Mouse (Mus musculus): ENCODE results near the gene Tdrd9. TPM values are rescaled to one million over a fixed set of nuclear protein-coding genes. Genes with fewer than 3 reads are reported as not detected.
"Not testable (repeated sequence)": the region's sequence is repeated elsewhere in the genome, so short reads cannot be mapped to it uniquely, and the experiment has no call there.

Gene Tdrd9
- polyA plus RNA-seq, 1 experiment from 2014 or later, result 0.18 TPM

DNA sequence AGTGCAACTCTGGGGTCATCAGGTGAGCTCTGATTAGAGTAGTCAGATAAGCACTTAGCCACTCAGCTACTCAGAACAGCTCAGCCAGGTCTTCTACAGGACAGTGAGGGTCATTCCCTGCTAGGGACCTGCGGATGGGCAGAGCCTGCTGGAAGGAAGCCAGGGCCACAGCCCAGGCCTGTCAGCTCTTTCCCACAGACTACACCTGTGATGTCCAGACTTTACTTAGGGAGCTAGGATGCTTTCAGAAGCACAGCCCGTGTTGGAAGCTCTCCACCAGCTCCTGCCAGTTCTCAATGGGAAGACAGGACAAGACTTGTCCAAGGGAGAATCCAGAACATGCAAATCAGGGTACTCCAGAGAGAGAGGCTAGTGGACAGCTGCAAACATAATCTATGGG lies 37.4 kb upstream of the Tdrd9 start:
- ATAC-seq (ENCODE audit: insufficient read depth), result no peak

DNA sequence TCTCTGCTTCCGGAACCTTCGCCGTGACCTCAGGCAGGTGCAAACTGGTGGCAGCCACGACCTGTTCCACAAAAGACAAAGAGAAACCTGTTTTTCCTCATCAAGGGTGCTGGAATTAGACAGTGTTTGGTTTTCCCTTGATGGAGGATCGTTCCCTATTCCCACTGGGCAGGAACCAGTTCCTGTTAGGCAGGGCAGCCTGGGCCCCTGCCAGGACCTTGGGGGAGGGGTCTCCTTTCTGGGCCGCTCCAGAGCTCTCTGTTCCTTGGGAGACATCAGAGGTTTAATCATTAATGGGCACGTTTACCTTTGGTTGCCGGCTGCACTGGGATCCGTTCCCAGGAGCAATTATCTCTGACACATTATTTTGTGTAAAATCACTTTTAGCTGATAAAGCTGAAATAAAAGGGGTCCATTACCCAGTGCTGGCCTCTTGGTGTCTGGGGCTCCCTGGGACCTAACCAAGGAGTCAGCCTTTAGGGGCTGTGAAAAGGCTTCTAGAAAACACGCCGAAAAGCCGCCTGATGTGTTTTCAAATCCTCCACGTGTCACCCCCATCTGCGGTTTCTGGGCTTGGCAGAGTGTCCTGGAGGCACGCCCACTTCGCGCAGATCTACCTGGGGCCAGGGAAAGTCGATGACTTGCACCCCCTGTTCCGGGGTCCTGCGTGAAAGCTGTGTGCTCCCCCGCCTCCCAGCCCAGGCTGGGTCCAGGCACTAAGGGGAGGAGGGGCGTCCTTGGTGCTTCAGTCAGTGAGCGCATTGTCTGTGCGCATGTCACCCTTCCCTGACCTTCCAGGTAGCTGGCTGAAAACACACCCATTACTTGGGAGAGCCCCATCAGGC lies 34.4 kb upstream of the Tdrd9 start:
- Histone ChIP-seq H3K27ac (ENCODE audit: low read depth) (peak overlapping the region; percentile 96), H3K4me3 (ENCODE audit: low read depth, low read length) (no peak overlapping the region), H3K9me3 (ENCODE audit: low read depth, low read length) (no peaks in the 10 kb centered on the region), H3K36me3 (ENCODE audit: insufficient read depth) (no peaks in the 10 kb centered on the region), H3K4me1 (ENCODE audit: insufficient read depth) (peaks cover 46% of the 10 kb centered on the region), H3K27me3 (ENCODE audit: insufficient read depth, low read length) (no peaks in the 10 kb centered on the region), H3K4me2 (peak overlapping the region; percentile 46), H3K9ac (peak overlapping the region; percentile 4; the same call in 1 of the 2 replicates)
- ATAC-seq (ENCODE audit: insufficient read depth) (peak; percentile 84), DNase-seq (peak; percentile 91)
- 25% methylated on average over 24 of the region's 24 CpGs for WGBS
- TF ChIP-seq CTCF (IDR thresholded peaks at IDR 0.05; ENCODE audit: low read depth), result no peak

More for the DNA sequence above, 37.4 kb upstream of the Tdrd9 start:
- Histone ChIP-seq H3K36me3 (ENCODE audit: insufficient read depth) (no peaks in the 10 kb centered on the region), H3K4me3 (ENCODE audit: low read depth, low read length) (no peak overlapping the region), H3K4me1 (ENCODE audit: insufficient read depth) (peaks cover 46% of the 10 kb centered on the region), H3K27ac (ENCODE audit: low read depth) (peak overlapping the region; percentile 44; the same call in 1 of the 2 replicates), H3K4me2 (0 out of 2 replicates have a peak overlapping the region, but pooled peaks have one; percentile 21), H3K9ac (no peak overlapping the region), H3K27me3 (ENCODE audit: insufficient read depth, low read length) (no peaks in the 10 kb centered on the region), H3K9me3 (ENCODE audit: low read depth, low read length) (no peaks in the 10 kb centered on the region)
- WGBS, result 48% methylated on average over 2 of the region's 2 CpGs
- TF ChIP-seq CTCF (IDR thresholded peaks at IDR 0.05; ENCODE audit: low read depth), result no peak
- DNase-seq, result no peak

DNA sequence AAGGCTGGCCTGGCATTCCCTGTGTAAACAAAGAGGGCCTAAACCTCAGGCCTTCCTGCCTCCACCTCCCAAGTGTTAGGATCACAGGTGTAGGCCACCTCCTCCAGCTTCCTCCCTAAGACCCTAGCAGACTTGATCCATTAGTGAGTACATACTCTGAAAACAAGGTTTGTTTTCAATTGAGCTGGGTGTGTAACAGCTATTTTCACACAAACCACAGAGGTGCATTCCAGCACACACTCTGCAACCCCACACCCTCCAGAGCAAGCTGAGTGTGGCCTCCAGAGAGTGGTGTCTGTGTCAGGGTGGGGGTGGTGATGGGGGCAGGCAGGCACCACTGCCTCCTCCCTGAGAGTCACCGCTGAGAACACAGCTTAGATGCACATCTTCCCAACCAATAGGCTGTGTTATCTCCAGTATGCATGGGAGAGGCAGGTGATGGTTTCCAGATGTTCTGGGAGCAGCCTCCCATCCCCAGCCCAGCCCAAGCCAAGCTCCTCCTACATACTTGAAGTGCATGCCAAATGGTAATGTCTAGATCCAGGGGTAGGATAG lies 32.7 kb upstream of the Tdrd9 start:
- Histone ChIP-seq H3K9me3 (ENCODE audit: low read depth, low read length) (no peaks in the 10 kb centered on the region), H3K27ac (ENCODE audit: low read depth) (peak overlapping the region; percentile 96), H3K4me2 (no peak overlapping the region), H3K4me3 (ENCODE audit: low read depth, low read length) (no peak overlapping the region), H3K36me3 (ENCODE audit: insufficient read depth) (no peaks in the 10 kb centered on the region), H3K27me3 (ENCODE audit: insufficient read depth, low read length) (no peaks in the 10 kb centered on the region), H3K9ac (no peak overlapping the region), H3K4me1 (ENCODE audit: insufficient read depth) (peaks cover 33% of the 10 kb centered on the region)
- 13% methylated on average over 1 of the region's 1 CpGs for WGBS
- ATAC-seq (ENCODE audit: insufficient read depth) (peak; percentile 39), DNase-seq (peak; percentile 71)
- no peak for TF ChIP-seq CTCF (IDR thresholded peaks at IDR 0.05; ENCODE audit: low read depth)

DNA sequence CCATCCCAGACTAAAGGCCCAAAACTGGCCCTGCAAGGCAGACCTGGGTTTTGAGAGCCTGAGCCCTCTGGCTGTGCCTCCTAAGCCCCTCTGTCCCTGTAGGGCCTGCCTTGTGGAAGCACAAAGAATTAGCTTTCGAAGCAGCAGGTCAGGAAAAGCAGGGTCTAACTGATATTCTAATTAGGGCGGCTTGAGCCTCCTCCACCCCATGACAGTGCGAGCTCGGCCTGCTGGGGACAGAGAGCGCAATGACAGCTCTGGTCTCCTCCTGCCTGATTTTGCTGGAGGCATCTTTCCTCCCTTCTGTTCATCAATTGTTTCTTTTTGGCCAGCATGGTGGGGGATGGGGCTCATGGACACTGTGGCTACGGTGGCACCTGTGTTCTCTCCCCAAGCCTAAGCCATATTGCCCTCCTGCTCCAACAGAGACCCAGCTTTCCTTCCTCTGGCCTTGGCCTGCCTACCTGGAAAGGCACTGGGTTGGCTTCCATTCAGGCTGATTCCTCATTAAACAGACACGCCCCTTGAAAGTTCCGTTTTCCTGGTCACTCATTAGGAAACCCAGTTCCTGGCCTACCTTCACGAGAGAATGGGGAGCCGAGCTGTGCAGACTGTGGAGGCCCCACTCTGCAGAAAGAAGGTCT lies 27.8 kb upstream of the Tdrd9 start:
- no peak for DNase-seq
- Histone ChIP-seq H3K4me2 (peak overlapping the region; percentile 42), H3K4me1 (ENCODE audit: insufficient read depth) (peaks cover 25% of the 10 kb centered on the region), H3K4me3 (ENCODE audit: low read depth, low read length) (no peak overlapping the region), H3K36me3 (ENCODE audit: insufficient read depth) (no peaks in the 10 kb centered on the region), H3K27me3 (ENCODE audit: insufficient read depth, low read length) (no peaks in the 10 kb centered on the region), H3K9ac (no peak overlapping the region; the same call in 1 of the 2 replicates), H3K9me3 (ENCODE audit: low read depth, low read length) (no peaks in the 10 kb centered on the region), H3K27ac (ENCODE audit: low read depth) (peak overlapping the region; percentile 71)
- TF ChIP-seq CTCF (IDR thresholded peaks at IDR 0.05; ENCODE audit: low read depth), result no peak
- 73% methylated on average over 10 of the region's 10 CpGs for WGBS
- ATAC-seq (ENCODE audit: insufficient read depth), result no peak

DNA sequence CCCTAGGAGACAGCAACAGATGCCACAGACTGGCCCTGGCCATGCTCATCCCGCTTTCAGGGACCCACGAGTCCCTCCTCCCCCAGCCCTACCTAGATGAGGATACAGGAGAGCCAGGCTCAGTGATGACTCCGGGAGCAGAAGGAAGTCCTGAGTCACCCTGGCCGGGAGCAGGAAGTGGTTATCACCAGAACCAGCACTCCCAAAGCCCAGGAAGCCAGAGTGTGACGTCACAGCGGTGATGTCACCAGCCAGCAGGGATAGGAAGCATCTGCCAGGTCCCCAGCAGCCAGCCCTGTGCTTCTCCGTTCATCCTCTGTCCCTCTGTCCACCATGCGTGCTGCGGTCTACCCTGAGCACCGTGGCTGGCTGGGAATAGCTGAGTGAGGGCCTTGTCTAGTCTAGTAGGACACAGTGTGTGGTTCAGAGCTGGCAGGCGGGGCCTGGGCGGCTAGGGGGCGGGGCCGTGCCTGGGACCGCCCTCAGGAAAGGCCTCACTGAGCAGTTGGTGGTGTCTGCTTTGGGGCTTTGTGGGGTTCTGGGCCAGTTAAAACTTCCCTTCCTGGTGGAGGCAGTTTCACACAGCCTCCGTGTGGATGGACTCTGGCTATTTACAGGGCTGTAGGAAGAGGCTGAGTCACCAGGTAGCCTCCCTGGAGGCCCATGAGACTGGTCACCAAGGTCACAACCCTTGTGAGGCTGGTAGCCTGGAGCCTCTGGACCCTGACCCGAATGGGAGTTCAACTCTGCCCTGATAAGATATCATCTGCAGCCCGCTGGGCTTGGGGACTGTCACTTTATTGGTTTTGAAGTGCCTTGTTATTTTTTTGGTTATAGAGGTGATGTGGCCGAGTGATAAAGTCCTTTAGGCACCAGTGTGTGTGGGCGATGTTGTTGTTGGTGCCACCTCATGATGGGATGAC lies 27.0 kb upstream of the Tdrd9 start:
- Histone ChIP-seq H3K4me1 (ENCODE audit: insufficient read depth) (peaks cover 18% of the 10 kb centered on the region), H3K27ac (ENCODE audit: low read depth) (peak overlapping the region; percentile 85), H3K4me2 (peak overlapping the region; percentile 42)
- ATAC-seq (ENCODE audit: insufficient read depth) (peak; percentile 69), DNase-seq (peak; percentile 49)
- H3K9ac ChIP-seq; H3K9me3 ChIP-seq (ENCODE audit: low read depth, low read length); H3K36me3 ChIP-seq (ENCODE audit: insufficient read depth); H3K4me3 ChIP-seq (ENCODE audit: low read depth, low read length); H3K27me3 ChIP-seq (ENCODE audit: insufficient read depth, low read length): not testable (repeated sequence)
- WGBS, result 58% methylated on average over 13 of the region's 20 CpGs

DNA sequence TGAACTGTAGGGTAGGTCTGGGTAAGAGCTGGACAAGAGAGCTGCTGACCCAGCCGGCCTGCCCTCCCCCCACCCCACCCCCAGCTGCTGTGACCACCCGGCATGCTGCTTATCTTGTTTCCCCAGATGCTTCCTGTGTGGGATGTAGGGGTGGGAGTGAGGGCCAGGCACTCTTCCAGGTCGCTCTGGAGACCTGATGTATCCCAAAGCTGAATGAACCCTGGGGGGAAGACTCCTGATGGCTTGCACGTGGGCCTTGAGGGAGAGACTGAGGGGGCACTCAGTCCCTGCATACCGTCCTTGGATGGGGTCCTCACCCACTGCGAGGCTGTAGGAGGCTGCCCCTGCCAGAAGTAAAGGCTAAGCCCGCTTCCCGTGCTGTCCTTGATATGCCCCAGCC lies 26.2 kb upstream of the Tdrd9 start:
- TF ChIP-seq CTCF (IDR thresholded peaks at IDR 0.05; ENCODE audit: low read depth), result no peak
- Histone ChIP-seq H3K27ac (ENCODE audit: low read depth) (peak overlapping the region; percentile 85), H3K36me3 (ENCODE audit: insufficient read depth) (no peaks in the 10 kb centered on the region), H3K4me2 (peak overlapping the region; percentile 39), H3K4me1 (ENCODE audit: insufficient read depth) (peaks cover 18% of the 10 kb centered on the region), H3K9ac (no peak overlapping the region), H3K9me3 (ENCODE audit: low read depth, low read length) (no peaks in the 10 kb centered on the region), H3K27me3 (ENCODE audit: insufficient read depth, low read length) (no peaks in the 10 kb centered on the region), H3K4me3 (ENCODE audit: low read depth, low read length) (no peak overlapping the region)
- peak; percentile 81 for DNase-seq
- ATAC-seq (ENCODE audit: insufficient read depth), result peak; percentile 59
- WGBS, result 13% methylated on average over 8 of the region's 8 CpGs

DNA sequence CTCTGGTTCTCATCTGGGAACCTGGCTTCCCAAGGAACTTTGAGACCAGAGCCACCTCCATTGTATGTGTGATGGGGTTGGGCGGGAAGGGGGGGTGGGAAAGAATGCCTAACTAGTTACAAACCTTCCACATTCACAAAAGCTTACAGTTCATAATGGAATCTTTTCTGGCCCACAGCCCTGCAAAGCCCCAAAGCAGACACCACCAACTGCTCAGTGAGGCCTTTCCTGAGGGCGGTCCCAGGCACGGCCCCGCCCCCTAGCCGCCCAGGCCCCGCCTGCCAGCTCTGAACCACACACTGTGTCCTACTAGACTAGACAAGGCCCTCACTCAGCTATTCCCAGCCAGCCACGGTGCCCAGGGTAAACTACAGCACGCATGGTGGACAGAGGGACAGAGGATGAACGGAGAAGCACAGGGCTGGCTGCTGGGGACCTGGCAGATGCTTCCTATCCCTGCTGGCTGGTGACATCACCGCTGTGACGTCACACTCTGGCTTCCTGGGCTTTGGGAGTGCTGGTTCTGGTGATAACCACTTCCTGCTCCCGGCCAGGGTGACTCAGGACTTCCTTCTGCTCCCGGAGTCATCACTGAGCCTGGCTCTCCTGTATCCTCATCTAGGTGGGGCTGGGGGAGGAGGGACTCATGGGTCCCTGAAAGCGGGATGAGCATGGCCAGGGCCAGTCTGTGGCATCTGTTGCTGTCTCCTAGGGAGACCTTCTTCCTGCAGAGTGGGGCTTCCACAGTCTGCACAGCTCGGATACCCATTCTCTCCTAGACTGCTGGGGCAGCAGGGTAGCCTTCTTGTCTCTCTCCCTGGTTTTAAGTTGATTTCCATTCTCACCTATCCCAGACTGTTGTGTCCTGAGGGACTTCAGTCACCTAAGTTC lies 25.3 kb upstream of the Tdrd9 start:
- WGBS, result 41% methylated on average over 10 of the region's 15 CpGs
- H3K27ac ChIP-seq (ENCODE audit: low read depth), result peak overlapping the region; percentile 85

More for the DNA sequence above, 25.3 kb upstream of the Tdrd9 start:
- DNase-seq, result peak; percentile 74
- Histone ChIP-seq H3K4me2 (peak overlapping the region; percentile 39; the same call in 1 of the 2 replicates), H3K4me1 (ENCODE audit: insufficient read depth) (peaks cover 21% of the 10 kb centered on the region)
- not testable (repeated sequence) for H3K9me3 ChIP-seq (ENCODE audit: low read depth, low read length); H3K9ac ChIP-seq; H3K27me3 ChIP-seq (ENCODE audit: insufficient read depth, low read length); H3K4me3 ChIP-seq (ENCODE audit: low read depth, low read length); H3K36me3 ChIP-seq (ENCODE audit: insufficient read depth)
- ATAC-seq (ENCODE audit: insufficient read depth), result peak; percentile 79
